Mouse (Mus musculus): ENCODE measurements at regions not wholly inside any gene's neighbourhood (a gene's known extent, or its start where the extent isn't known, plus 50 kb on each side); places are given as distances from the start of the nearest gene placed in this dataset.
"Not testable (repeated sequence)": the region's sequence is repeated elsewhere in the genome, so short reads cannot be mapped to it uniquely, and the experiment has no call there.

DNA sequence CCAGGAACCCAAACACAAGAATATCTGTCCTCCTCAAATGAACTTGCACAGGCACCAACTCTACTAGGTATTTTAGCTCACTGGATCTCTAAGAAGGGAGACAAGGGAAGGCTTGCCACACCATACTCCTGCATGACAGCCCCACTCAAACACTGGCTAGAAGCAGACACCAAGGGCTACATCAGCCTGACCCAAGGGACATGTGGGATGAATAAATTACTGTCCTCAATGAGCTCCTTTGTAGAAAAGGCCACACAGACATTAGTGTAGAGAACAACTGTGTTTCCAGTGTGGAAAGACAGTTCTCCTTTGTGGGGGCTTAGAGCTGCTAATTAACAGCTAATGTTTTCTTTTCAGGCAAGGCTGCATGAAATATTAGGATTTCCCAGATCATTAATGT is 335.9 kb upstream of the Clnk start:
- Histone ChIP-seq H3K4me3 (replicated peaks; ENCODE audit: low read depth, low read length) (no peak overlapping the region), H3K36me3 (ENCODE audit: insufficient read depth, low read length) (no peaks in the 10 kb centered on the region), H3K9ac (ENCODE audit: low read depth, low read length) (no peak overlapping the region), H3K4me2 (ENCODE audit: low read length) (no peak overlapping the region), H3K27ac (no peak overlapping the region), H3K9me3 (replicated peaks; ENCODE audit: low read length) (no peaks in the 10 kb centered on the region), H3K27me3 (ENCODE audit: insufficient read depth, low read length) (no peaks in the 10 kb centered on the region), H3K4me1 (replicated peaks; ENCODE audit: insufficient read depth, low read length) (no peaks in the 10 kb centered on the region)
- TF ChIP-seq CTCF (IDR thresholded peaks at IDR 0.05; ENCODE audit: low read depth) = no peak
- DNase-seq (ENCODE audit: low spot score) (no peak), ATAC-seq (replicated peaks; ENCODE audit: low FRiP score, low read depth) (no peak)

DNA sequence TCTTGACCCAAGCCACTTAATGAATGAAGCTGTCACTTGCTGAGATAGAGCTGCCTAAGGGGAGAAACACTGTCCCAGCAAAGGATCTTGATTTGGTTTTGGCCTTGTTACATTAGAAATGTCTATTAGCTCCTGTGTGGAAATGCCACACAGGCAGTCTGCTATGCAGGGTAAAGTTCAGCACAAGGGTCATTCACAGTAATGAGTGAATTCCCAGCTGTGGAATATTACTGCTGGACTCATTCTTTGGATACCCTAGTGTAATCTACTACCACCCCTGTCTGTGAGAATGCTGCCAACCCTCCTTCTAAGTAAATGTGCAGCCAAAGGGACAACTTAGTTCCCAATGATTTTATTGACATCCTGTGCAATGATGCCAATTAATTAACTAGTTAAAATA is 322.2 kb upstream of the Clnk start:
- Histone ChIP-seq H3K9ac (ENCODE audit: low read depth, low read length) (no peak overlapping the region), H3K9me3 (replicated peaks; ENCODE audit: low read length) (no peaks in the 10 kb centered on the region), H3K4me1 (replicated peaks; ENCODE audit: insufficient read depth, low read length) (no peaks in the 10 kb centered on the region), H3K4me3 (replicated peaks; ENCODE audit: low read depth, low read length) (no peak overlapping the region), H3K27me3 (ENCODE audit: insufficient read depth, low read length) (no peaks in the 10 kb centered on the region), H3K4me2 (ENCODE audit: low read length) (no peak overlapping the region), H3K27ac (no peak overlapping the region), H3K36me3 (ENCODE audit: insufficient read depth, low read length) (no peaks in the 10 kb centered on the region)
- no peak for TF ChIP-seq CTCF (IDR thresholded peaks at IDR 0.05; ENCODE audit: low read depth)
- DNase-seq (ENCODE audit: low spot score) (no peak), ATAC-seq (replicated peaks; ENCODE audit: low FRiP score, low read depth) (no peak)

DNA sequence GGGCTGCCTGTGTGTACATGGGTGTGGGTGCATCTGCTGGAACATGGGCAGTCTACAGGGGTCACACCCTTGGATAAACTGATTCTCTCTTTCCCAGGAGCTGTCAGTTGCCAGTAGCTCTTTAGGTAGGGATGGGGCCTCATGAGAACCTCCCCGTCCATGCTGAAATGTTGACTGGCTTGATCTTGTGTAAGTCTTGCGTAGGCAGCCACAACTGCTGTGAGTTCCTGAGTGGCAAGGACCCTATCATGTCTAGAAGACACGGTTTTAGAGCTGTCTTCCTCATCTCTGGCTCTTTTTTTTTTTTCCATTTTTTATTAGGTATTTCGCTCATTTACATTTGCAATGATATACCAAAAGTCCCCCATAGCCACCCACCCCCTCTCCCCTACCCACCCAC is 314.5 kb upstream of the Clnk start:
- WGBS = 92% methylated on average over 2 of the region's 4 CpGs
- not testable (repeated sequence) for H3K9me3 ChIP-seq (replicated peaks; ENCODE audit: low read length); H3K27ac ChIP-seq; DNase-seq (ENCODE audit: low spot score); H3K36me3 ChIP-seq (ENCODE audit: insufficient read depth, low read length); ATAC-seq (replicated peaks; ENCODE audit: low FRiP score, low read depth); H3K27me3 ChIP-seq (ENCODE audit: insufficient read depth, low read length); H3K4me1 ChIP-seq (replicated peaks; ENCODE audit: insufficient read depth, low read length); H3K9ac ChIP-seq (ENCODE audit: low read depth, low read length); H3K4me3 ChIP-seq (replicated peaks; ENCODE audit: low read depth, low read length); H3K4me2 ChIP-seq (ENCODE audit: low read length)

DNA sequence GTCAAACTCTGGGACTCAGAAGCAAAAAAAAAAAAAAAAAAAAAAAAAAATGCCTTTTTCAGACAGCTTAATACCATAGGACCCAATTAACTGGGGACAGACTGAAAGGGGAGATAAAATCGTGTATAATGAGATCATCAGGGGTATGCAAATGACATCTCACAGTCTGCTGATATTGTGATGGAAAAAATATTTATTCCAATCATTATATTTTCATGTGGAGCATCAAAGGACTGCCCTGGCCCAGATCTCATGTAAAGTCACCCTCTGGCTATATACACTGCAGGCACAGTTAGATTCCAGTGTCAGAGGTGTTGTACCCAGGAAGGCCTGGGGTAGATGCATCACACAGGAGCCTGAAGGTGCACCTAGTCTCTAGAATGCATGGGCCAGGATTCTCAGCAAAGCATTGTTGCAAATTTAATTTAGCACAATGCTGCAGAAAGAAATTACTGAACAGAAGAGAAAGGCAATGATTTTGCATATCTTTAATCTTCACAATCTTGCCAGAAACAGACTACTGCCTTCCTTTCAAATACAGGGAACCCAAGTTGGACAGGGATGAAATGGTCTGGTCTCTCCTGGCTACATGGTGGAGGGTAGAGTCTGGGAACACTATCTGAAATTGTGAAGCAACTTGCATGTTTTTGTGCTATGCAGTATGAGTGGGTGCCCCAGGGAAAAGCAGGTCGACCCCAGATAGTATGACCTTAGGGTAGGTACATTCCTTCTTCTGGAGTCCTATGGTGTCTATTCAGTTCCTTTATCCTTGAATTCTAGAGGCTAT is 305.2 kb upstream of the Clnk start:
- Histone ChIP-seq H3K36me3 (ENCODE audit: insufficient read depth, low read length) (no peaks in the 10 kb centered on the region), H3K27me3 (ENCODE audit: insufficient read depth, low read length) (no peaks in the 10 kb centered on the region), H3K4me2 (ENCODE audit: low read length) (no peak overlapping the region), H3K9me3 (replicated peaks; ENCODE audit: low read length) (no peaks in the 10 kb centered on the region), H3K4me3 (replicated peaks; ENCODE audit: low read depth, low read length) (no peak overlapping the region), H3K4me1 (replicated peaks; ENCODE audit: insufficient read depth, low read length) (no peaks in the 10 kb centered on the region), H3K9ac (ENCODE audit: low read depth, low read length) (no peak overlapping the region), H3K27ac (no peak overlapping the region)
- TF ChIP-seq CTCF (IDR thresholded peaks at IDR 0.05; ENCODE audit: low read depth) = no peak
- ATAC-seq (replicated peaks; ENCODE audit: low FRiP score, low read depth) (no peak), DNase-seq (ENCODE audit: low spot score) (no peak)
- 75% methylated on average over 2 of the region's 2 CpGs for WGBS

DNA sequence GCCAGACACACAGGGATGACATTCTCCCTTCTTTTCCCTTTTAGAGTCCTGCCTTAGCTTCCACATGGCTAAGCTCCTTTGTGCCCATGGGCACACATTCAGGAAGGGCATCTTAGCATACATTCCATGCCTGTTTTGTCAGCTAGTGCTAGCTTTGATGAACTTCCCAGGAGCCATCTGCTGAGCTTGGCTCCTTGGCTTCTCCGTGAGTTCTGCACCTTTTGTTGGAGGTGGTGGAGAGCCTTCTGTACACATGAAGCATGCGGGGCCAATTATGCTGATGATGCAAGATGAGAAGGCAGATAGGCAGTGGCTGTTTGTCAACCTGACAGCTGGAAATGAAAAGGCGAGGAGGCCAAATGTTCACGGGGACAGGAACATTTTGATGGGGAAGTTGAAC is 304.4 kb upstream of the Clnk start:
- no peak overlapping the region for H3K27ac ChIP-seq
- no peaks in the 10 kb centered on the region for H3K4me1 ChIP-seq (replicated peaks; ENCODE audit: insufficient read depth, low read length)
- ATAC-seq (replicated peaks; ENCODE audit: low FRiP score, low read depth) (no peak), DNase-seq (ENCODE audit: low spot score) (no peak)
- H3K9me3 ChIP-seq (replicated peaks; ENCODE audit: low read length) = no peaks in the 10 kb centered on the region
- H3K27me3 ChIP-seq (ENCODE audit: insufficient read depth, low read length) = no peaks in the 10 kb centered on the region
- no peaks in the 10 kb centered on the region for H3K36me3 ChIP-seq (ENCODE audit: insufficient read depth, low read length)
- H3K4me2 ChIP-seq (ENCODE audit: low read length) = no peak overlapping the region
- no peak overlapping the region for H3K4me3 ChIP-seq (replicated peaks; ENCODE audit: low read depth, low read length)
- 17% methylated on average over 4 of the region's 4 CpGs for WGBS
- TF ChIP-seq CTCF (IDR thresholded peaks at IDR 0.05; ENCODE audit: low read depth) = no peak
- H3K9ac ChIP-seq (ENCODE audit: low read depth, low read length) = no peak overlapping the region

DNA sequence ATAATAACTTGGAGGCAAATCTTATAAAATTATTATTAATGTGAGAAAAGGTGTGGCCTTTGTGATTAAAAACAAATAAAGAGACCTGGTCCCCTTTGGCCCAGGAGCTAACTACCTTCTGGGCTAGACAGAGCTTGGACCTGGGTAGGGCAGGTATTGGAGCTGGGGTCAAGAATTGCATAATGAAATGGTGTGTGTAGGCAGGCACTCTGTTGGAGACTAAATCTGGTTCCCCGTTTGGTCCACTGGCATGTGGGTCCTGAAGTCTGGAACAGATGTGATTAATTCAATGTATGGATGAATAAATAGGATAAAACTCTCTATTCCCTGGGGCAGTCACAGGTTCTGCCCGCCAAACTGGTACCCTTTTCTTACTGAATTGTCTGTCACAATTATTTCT is 301.3 kb upstream of the Clnk start:
- ATAC-seq (replicated peaks; ENCODE audit: low FRiP score, low read depth) = no peak
- no peak for TF ChIP-seq CTCF (IDR thresholded peaks at IDR 0.05; ENCODE audit: low read depth)
- Histone ChIP-seq H3K4me2 (ENCODE audit: low read length) (no peak overlapping the region), H3K27me3 (ENCODE audit: insufficient read depth, low read length) (no peaks in the 10 kb centered on the region), H3K27ac (no peak overlapping the region), H3K36me3 (ENCODE audit: insufficient read depth, low read length) (no peaks in the 10 kb centered on the region), H3K4me3 (replicated peaks; ENCODE audit: low read depth, low read length) (no peak overlapping the region), H3K9ac (ENCODE audit: low read depth, low read length) (no peak overlapping the region), H3K4me1 (replicated peaks; ENCODE audit: insufficient read depth, low read length) (no peaks in the 10 kb centered on the region), H3K9me3 (replicated peaks; ENCODE audit: low read length) (no peaks in the 10 kb centered on the region)
- no peak for DNase-seq (ENCODE audit: low spot score)
- WGBS = 85% methylated on average over 2 of the region's 2 CpGs

DNA sequence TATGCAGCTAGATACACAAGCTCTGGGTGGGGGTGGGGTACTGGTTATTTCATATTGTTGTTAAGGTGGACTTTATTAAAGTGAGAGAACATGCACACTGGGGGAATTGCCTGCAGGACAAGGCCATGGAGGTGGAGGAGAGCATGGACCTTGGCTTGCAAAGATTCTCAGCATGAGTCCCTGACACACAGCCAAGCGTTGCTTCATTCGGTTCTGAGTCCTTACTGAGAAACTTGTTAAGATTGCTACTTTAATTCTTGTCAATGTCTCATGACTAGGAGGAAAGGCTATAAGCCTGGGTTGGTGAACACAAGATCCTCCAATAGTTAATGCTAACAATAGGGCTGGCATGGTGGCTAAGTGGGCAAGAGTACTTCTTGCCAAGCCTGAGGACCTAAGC is 300.3 kb upstream of the Clnk start:
- Histone ChIP-seq H3K9me3 (replicated peaks; ENCODE audit: low read length) (no peaks in the 10 kb centered on the region), H3K36me3 (ENCODE audit: insufficient read depth, low read length) (no peaks in the 10 kb centered on the region), H3K27ac (no peak overlapping the region), H3K9ac (ENCODE audit: low read depth, low read length) (no peak overlapping the region), H3K27me3 (ENCODE audit: insufficient read depth, low read length) (no peaks in the 10 kb centered on the region), H3K4me1 (replicated peaks; ENCODE audit: insufficient read depth, low read length) (no peaks in the 10 kb centered on the region), H3K4me3 (replicated peaks; ENCODE audit: low read depth, low read length) (no peak overlapping the region), H3K4me2 (ENCODE audit: low read length) (no peak overlapping the region)
- DNase-seq (ENCODE audit: low spot score) = no peak
- TF ChIP-seq CTCF (IDR thresholded peaks at IDR 0.05; ENCODE audit: low read depth) = no peak
- 93% methylated on average over 2 of the region's 2 CpGs for WGBS
- ATAC-seq (replicated peaks; ENCODE audit: low FRiP score, low read depth) = no peak
